Mouse (Mus musculus) embryo, embryonic 10 days (tissue): Measurements from ENCODE around the gene Rnaseh2c.
A peak's percentile ranks its signal among the peaks of the same experiment; 100 is the strongest.

Experiments
- DNase-seq: peaks from one replicate; pipeline ENCODE4 v3.0.0-alpha.2; 2015; ENCODE audit warnings: low spot score

The Rnaseh2c gene

GRCm38 (mm10) chr19:5601752-5602541, at the start of gene Rnaseh2c:
Rnaseh2c (plus strand) TSS chr19:5601873.
- peak; percentile 94 for DNase-seq

DNA sequence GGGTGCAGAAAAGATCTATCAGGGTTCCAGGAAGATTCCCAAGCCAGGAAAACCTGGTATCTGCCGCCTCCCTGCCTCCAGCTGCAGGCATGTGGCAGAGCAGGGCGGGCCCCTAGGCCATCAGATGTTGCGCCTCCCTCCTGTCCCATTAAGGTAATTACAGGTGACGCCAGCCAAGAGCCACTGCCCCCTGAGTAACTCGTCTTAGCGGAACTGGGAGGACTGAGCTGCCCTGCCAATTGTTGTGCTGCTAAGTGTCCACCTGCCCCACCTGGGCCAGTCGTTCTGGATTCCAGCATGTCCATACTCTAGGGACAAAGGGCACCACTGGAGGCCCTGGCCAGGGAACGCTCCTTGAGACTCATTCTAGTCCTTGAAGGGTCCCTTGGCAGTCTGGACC, 47.9 kb upstream of the Rnaseh2c start:
- DNase-seq, result no peak

- DNase-seq, result no peak
Observed at GRCm38 (mm10) chr19:5554212-5554611, 47.5 kb upstream of the Rnaseh2c start.

DNA sequence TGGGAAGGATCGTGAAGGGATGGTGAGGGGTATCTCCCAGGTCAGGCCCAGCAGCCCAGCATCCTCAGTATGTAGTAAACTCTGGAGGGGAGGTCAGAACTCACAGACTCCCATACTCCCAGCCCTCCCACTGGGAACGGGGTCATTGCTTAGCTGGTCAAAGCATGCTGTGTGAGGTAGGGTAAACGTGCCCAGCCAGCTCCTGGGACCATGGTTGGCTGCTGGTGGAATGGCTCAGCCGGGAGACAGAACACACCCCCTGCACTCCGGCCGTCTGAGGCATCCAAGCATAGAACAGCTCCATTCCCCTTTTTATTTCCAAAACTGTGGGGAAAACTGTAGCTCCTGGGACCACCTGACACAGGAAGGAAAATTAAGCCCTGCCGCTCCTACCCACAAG, 43.5 kb upstream of the Rnaseh2c start:
- no peak for DNase-seq

DNA sequence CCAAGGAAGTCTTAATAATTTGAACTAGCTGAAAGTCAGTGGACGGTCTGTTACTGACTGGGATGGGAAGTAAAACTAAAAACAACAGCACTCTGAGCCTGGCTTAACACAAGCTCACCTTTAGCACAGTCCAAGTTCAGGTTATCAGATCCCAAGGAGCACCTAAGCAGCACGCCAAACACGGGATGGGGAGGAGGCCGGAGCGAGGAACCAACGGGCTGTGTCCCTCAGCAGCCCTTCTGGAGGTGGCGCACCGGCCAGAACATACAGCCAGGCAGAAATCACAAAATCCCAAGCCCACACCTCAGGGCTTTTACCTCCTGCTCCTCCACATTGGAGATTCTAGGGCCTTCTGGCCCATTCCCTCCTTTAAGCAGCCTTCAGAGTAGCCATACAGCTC, 42.9 kb upstream of the Rnaseh2c start:
- DNase-seq, result no peak

GRCm38 (mm10) chr19:5559229-5559628, 42.4 kb upstream of the Rnaseh2c start:
- no peak for DNase-seq

DNA sequence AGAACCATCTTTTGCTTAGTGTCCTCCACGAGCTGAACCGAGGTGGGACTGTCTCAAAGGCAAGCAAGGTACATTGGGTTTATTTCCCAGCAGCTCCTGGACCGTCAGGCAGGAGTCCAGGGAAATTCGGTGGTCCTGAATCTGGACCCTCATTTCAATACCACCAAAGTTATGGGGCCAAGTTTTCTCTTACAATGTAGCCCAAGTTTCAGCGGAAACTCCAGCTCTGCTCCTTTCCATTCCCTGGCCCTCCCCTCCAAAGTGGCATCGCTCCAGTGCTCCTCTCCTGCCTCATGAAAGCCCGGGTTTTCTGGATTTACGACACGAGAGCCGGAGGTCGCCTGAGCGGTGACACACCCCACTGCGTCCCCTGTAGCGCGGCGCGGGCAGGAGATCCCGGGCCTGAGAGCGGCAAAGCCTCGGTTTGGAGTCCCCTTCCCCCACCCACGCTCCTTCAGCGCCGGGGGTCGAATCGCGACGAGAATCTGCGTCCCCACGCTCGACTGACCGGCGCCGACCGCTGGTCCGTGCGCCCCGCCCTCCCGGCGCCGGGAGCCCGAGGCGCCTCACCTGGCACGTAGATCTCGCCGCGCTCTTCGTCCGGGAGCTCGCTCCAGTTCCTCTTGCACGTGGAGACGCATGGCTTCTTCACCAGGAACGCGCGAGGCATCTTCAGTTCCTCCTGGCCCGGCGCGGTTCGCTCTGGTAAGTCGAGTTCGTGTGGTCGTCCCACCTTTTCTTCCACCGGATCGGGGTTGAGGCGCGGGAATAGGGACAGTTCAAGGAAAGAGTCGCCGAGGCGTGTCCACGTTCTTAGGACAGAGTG, 41.8 kb upstream of the Rnaseh2c start:
- DNase-seq, result peak; percentile 21

DNA sequence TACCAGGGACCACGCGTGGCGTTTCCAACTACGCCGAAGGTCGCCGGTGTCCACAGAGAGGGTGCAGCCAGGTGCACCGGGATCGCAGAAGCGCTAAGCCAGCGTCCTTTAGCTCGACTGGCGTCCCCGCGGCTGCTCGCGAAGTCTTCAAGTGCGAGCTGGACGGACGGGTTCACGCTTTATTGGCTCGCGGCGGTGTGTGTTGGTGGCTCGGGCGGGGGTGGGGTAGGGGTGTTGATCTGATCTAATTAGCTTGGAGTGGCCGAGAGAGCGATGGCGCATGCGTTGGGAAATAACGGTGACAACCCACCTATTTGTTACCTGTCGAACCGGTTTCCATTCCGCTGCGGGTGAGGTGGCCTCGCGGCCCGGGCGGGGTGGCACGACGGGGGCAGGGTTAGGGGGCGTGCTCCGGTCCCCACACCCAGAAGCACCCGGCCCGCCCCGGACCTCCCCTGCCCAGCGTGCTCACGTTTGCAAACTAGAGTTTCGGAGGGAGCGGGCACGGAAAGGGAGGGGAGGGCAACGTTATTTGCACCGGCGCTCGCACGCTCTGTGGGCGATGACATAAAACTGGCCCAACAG, 41.1 kb upstream of the Rnaseh2c start, which contains the start of gene Ovol1:
Gene Ovol1, minus strand, starts transcription at position 190 of the 585 bp plus-strand sequence.
- peak; percentile 49 for DNase-seq

- no peak for DNase-seq
Observed at GRCm38 (mm10) chr19:5561252-5561790, 40.4 kb upstream of the Rnaseh2c start.

- no peak for DNase-seq
Observed at GRCm38 (mm10) chr19:5561886-5562285, 39.8 kb upstream of the Rnaseh2c start.

DNA sequence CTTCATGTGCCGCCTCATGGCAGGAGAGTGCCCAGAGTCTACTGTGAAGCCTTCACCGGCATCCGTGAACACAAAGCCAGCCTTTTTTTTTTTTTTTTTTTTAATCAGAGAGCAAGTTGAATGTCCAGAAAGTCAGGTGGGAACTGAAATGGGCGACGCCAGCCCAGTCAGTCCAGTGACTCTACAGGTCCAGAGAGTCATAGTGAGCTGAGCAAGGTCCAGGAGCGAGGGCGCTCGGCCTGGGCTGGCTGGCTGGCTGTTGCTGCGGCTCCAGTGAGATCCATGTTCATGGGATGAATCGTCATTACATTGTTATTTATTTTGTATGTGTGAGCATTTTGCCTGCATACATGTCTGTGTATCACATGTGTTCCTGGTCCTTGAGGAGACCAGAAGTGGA, 38.9 kb upstream of the Rnaseh2c start:
- no peak for DNase-seq

DNA sequence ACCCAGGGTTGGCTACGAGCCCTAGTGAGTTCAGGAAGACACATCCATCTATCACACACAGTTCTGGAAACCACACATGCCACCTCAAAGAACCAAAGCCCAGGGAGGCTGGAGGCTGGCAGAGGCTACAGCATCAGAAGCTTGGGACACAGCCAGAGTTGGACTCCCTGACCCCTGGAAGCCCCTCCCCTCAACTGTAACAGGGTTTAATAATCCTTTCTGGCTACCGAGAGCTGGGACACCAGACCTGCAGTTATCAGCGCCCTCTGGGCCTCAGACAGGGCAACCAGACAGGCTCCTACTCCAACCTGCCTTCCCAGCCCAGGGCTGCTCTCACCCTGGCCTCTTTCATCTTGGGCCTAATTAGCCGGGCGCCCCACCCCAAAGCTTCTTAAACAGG, 35.4 kb upstream of the Rnaseh2c start:
- DNase-seq, result no peak

DNA sequence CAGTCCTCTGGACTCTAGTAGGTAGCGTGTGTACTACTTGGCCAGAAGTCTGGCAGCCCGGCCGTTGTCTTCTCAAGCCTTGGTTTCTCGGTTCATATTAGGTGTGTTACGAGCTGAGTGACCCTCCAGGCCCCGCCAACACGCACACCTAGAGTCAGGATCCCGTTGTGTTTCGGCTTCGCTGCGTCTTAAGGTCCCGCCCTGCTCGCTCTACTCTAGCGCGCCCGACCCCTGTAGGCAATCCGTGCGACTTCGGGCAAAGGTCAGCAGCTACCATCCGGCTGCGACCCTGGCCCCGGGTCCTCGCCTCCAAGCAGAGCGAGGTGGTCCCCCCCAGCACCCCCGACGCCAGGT, 34.5 kb upstream of the Rnaseh2c start:
- DNase-seq, result peak; percentile 77

DNA sequence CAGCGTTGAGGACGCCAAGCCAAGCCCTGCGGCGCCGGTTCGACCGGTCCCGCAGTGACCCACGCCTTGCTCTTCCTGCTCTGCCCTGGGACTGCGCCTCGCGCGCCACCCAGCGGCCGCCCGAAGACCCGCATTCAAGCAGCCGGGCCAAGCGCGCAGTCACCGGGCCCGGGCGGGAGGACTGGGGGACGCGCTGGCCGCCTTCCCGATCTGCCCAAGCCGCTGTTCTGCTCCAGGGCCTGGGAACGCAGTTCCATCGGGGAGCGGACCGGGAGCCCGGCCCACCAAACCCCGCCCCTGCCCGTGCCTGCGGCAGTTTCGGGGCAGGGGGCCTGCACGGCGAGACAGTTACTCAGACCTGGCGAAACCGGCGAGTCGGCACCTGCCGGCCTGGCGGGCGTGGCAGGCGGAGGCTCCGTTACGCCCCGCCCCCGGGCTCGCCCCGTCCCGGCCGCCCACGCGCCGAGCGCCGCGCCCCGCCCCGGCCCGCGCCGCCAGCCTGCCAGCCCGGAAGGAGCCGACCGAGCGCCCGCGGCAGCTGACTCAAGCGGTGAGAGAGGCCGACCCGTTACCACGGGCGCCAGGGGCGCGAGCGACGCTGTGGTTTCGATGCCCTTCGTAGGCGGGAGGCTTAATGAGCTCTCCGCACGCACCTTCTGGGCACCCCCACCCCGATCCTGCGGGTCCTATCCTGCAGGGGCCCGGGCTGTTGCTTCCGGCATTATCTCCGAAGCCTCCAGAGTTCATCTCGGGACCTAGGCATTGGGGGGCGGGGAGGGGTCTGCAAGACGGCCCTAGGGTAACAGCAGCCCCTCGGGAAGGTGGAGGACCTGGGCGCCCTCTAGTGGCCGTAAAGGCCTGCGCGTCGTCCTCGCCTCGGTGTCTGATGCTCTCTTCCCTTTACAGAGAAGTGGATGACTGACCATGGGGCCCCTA, 33.9 kb upstream of the Rnaseh2c start, which contains the start of gene Ap5b1:
Gene Ap5b1, plus strand, starts transcription at position 492 of the 936 bp plus-strand sequence.
- peak; percentile 91 for DNase-seq

GRCm38 (mm10) chr19:5568470-5569140, 33.1 kb upstream of the Rnaseh2c start:
- DNase-seq, result peak; percentile 96

- no peak for DNase-seq
Observed at GRCm38 (mm10) chr19:5569521-5569920, 32.2 kb upstream of the Rnaseh2c start.

DNA sequence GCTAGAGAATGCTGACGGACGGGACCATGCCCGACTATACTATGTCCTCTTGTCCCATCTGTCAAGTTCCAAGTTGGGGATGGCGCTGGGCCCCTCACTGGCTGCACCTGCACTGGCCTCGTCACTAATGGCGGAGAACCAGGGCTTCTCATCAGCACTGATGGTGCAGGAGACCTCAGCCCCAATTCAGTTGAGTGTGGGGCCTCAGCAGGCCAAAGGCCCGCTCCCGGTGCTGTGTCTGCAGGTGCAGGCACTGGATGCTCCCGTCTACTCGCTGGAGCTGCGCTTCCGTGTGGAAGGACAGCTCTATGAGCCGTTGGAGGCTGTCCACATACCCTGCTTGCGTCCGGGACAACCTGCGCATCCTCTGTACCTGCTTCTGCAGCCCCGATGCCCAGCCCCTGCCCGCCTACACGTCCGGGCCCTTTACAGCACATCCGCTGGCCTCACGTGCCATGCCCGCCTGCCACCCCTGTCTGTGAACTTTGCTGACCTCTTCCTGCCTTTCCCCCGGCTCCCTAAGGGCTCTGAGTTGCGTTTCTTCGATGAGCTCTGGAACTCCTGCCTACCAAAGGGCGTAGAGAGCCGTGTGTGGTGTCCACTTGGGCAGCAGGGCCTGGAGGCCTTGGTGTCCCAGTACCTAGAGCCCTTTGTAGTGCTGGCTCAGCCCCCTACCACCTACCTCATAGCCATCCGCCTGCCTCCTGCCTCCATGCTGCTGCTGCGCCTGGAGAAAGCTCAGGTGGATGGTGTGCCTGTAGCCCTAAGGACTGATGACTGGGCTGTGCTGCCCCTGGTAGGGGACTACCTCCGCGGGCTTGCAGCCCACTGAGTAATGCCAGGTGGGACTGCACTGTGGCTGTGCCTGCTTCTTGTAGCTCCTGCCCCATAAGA, 31.1 kb upstream of the Rnaseh2c start:
- DNase-seq, result no peak

GRCm38 (mm10) chr19:5571831-5572230, 29.8 kb upstream of the Rnaseh2c start:
- DNase-seq, result no peak

DNA sequence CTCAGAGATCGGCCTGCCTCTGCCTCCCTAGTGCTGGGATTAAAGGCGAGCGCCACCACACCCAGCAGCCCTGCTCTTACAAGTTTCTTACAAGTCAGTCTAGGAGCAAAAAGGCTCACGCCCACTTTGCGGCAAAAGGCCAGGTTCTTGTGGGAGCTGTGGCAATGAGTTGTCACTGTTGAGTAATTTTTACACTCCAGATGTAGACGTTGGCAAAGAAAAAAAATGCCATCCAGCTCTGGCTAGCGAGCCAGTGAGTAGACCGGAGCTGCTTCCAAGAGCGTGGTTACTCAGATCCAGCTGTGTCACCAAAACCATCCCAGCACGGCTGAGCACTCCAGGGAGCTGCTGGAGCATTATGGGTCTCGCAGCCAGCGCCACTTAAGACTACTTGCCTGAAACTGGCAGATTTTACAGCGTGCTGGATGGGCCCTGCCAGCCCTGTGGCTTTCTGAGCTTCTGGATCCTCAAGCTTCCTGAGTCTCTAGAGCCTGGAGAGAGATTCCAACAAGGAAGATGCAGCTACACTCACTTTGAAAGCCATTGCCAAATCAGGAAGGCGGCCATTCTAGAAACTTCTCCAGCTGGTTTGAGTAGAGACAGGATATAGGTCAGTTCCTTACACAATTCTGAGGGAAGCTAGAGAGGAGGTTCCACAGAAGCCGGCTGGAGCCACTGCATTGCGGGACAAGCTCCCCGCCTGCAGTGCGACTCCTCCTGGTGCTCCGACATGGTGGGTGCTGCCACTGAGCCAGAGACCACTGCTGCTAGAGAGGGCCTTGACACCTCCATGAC, 29.1 kb upstream of the Rnaseh2c start:
- DNase-seq, result no peak
